Comparison of ENCODE assay signal across 16 mouse cellular contexts in the genomic region with DNA sequence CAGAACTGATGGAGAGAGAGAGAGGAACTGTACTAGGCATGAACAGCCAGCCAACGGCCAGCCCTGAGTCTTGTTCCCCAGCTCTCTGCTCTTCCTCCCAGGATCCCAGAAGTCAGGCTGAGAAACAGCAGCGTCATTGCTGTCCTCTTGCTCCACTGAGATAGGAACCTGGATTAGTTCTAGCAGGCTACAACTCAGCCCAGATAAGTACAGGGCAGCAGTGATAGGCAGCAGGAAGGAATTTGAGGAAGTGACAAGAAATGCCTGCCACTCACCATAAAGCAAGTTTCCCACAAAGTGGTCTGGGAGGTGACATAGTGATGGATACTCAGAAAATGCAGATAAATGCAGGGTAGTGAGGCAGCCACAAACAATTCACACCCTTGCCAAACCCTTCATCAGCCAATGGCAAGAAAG. TPM values are rescaled to one million over a fixed set of nuclear protein-coding genes. Genes with fewer than 3 reads are reported as not detected.
A peak's percentile ranks its signal among the peaks of the same experiment; 100 is the strongest.
DNase-seq lines count a peak whose midpoint lies in the region; ATAC-seq and TF ChIP-seq lines count a peak whose summit lies in the region.
"Had no signal": no experiment of that assay in that cellular context is flagged by ENCODE, and none has a peak within 500 bp of the region (broad histone marks: within the 10 kb centered on the region; RNA-seq: fewer than 3 reads in every experiment).

No protein-coding gene starts in this region.

- no peak for TF ChIP-seq EP300 in stomach, postnatal 0 days (optimal IDR thresholded peaks at IDR 0.05)

- H3K36me3 ChIP-seq in lung, embryonic 16.5 days (ENCODE audit: control insufficient read depth, insufficient read depth, low read length) = no peaks in the 10 kb centered on the region
- H3K36me3 ChIP-seq in liver, embryonic 15.5 days (replicated peaks) = no peaks in the 10 kb centered on the region
- H3K36me3 ChIP-seq in stomach, postnatal 0 days (ENCODE audit: control insufficient read depth, insufficient read depth, low read length) = no peaks in the 10 kb centered on the region; the same call in 1 of the 2 replicates
- H3K36me3 ChIP-seq: midbrain, embryonic 13.5 days had no signal

- H3K4me3 ChIP-seq in lung, embryonic 16.5 days (ENCODE audit: low read length) = no peak overlapping the region
- no peak overlapping the region for H3K4me3 ChIP-seq in liver, embryonic 15.5 days (replicated peaks)
- no peak overlapping the region for H3K4me3 ChIP-seq in stomach, postnatal 0 days (ENCODE audit: low read depth, low read length)
- H3K4me3 ChIP-seq: embryonic facial prominence, embryonic 10.5 days; midbrain, embryonic 13.5 days; neural tube, embryonic 12.5 days had no signal

- no peaks in the 10 kb centered on the region for H3K9me3 ChIP-seq in lung, embryonic 16.5 days (ENCODE audit: control insufficient read depth, low read length)
- H3K9me3 ChIP-seq in liver, embryonic 15.5 days (replicated peaks) = no peaks in the 10 kb centered on the region
- H3K9me3 ChIP-seq in stomach, postnatal 0 days (ENCODE audit: control insufficient read depth, low read length) = no peaks in the 10 kb centered on the region
- H3K9me3 ChIP-seq: embryonic facial prominence, embryonic 10.5 days; midbrain, embryonic 13.5 days; neural tube, embryonic 12.5 days had no signal

- whole genome bisulfite sequencing in lung, embryonic 16.5 days = 61% methylated on average over 2 of the region's 2 CpGs
- 2% methylated on average over 2 of the region's 2 CpGs for whole genome bisulfite sequencing in liver, embryonic 15.5 days (ENCODE audit: insufficient replicate concordance)
- WGBS in stomach, postnatal 0 days = 50% methylated on average over 2 of the region's 2 CpGs

- no peak for TF ChIP-seq CTCF in stomach, postnatal 0 days (IDR thresholded peaks at IDR 0.05; ENCODE audit: low read depth)

- no peak overlapping the region for H3K9ac ChIP-seq in lung, embryonic 16.5 days (ENCODE audit: low read length)
- no peak overlapping the region for H3K9ac ChIP-seq in liver, embryonic 15.5 days
- no peak overlapping the region for H3K9ac ChIP-seq in stomach, postnatal 0 days (ENCODE audit: low read length)
- H3K9ac ChIP-seq: midbrain, embryonic 13.5 days; neural tube, embryonic 12.5 days had no signal

- H3K27ac ChIP-seq in lung, embryonic 16.5 days (ENCODE audit: low read length) = peak overlapping the region; percentile 75
- no peak overlapping the region for H3K27ac ChIP-seq in liver, embryonic 15.5 days (replicated peaks)
- H3K27ac ChIP-seq in stomach, postnatal 0 days (replicated peaks) = 0 out of 2 replicates have a peak overlapping the region, but pooled peaks have one; percentile 0
- H3K27ac ChIP-seq: embryonic facial prominence, embryonic 10.5 days; midbrain, embryonic 13.5 days; neural tube, embryonic 12.5 days had no signal

- peaks cover 16% of the 10 kb centered on the region for H3K4me1 ChIP-seq in lung, embryonic 16.5 days (replicated peaks; ENCODE audit: control insufficient read depth, insufficient read depth, low read length)
- H3K4me1 ChIP-seq in liver, embryonic 15.5 days (replicated peaks) = 0 out of 2 replicates have a peak, but pooled peaks cover 4% of the 10 kb centered on the region
- no peaks in the 10 kb centered on the region for H3K4me1 ChIP-seq in stomach, postnatal 0 days (replicated peaks; ENCODE audit: control insufficient read depth, insufficient read depth)

- no peak overlapping the region for H3K4me2 ChIP-seq in lung, embryonic 16.5 days (ENCODE audit: low read depth, low read length)
- no peak overlapping the region for H3K4me2 ChIP-seq in liver, embryonic 15.5 days
- H3K4me2 ChIP-seq in stomach, postnatal 0 days (replicated peaks; ENCODE audit: low read depth) = no peak overlapping the region
- H3K4me2 ChIP-seq: midbrain, embryonic 13.5 days; neural tube, embryonic 12.5 days had no signal

- peak; percentile 2 for DNase-seq in cerebellum, adult 11-12 months
- no peak for DNase-seq in cerebellum, adult 9-10 months
- DNase-seq in lung, postnatal 14 days = no peak
- DNase-seq in stomach, postnatal 0 days (ENCODE audit: low spot score) = no peak
- DNase-seq in embryo, embryonic 11 days = no peak
- no peak for DNase-seq in adrenal gland, postnatal 4 days (ENCODE audit: low spot score in 2 of 2)
- DNase-seq: adrenal gland, postnatal 36 days; cerebellum, adult 18-20 months; kidney, adult 11 months; kidney, postnatal 4 days; retina, postnatal 1 day had no signal

- H3K27me3 ChIP-seq in lung, embryonic 16.5 days (ENCODE audit: control insufficient read depth, insufficient read depth, low read depth, low read length) = no peaks in the 10 kb centered on the region
- no peaks in the 10 kb centered on the region for H3K27me3 ChIP-seq in liver, embryonic 15.5 days
- H3K27me3 ChIP-seq in stomach, postnatal 0 days (ENCODE audit: control insufficient read depth, insufficient read depth, low read length) = no peaks in the 10 kb centered on the region
- H3K27me3 ChIP-seq: midbrain, embryonic 13.5 days; neural tube, embryonic 12.5 days had no signal

- ATAC-seq in lung, embryonic 16.5 days (ENCODE audit: low read depth) = 0 out of 2 replicates have a peak, but pooled peaks have one; percentile 38
- ATAC-seq in liver, embryonic 15.5 days (ENCODE audit: insufficient read depth) = peak; percentile 61
- ATAC-seq in stomach, postnatal 0 days (ENCODE audit: low FRiP score, low TSS enrichment) = peak; percentile 81
- ATAC-seq: midbrain, embryonic 13.5 days had no signal

RNA-seq across cellular contexts. Expression of gene Meis1, which starts 48.9 kb away (rescaled TPM):
- 94.4 and 99.9 TPM in 2 replicates for polyA plus RNA-seq in lung, embryonic 16.5 days (2015; fragmentation: Nextera tagmentation; extraction: Ambion mirVana)
- 8.1 and 8.7 TPM in 2 replicates for polyA plus RNA-seq in liver, embryonic 15.5 days (2015; fragmentation: Nextera tagmentation; extraction: Ambion mirVana)
- polyA plus RNA-seq in stomach, postnatal 0 days (2015; fragmentation: Nextera tagmentation; extraction: Ambion mirVana) = 48.5 and 50.2 TPM in 2 replicates
- 10 to 100 TPM; 69.6 to 73.3 TPM for total RNA-seq in adrenal gland, postnatal 4 days (2021)
